Mouse (Mus musculus): ENCODE results near the gene Vps25.

Gene Vps25
- long read RNA-seq, experiment 1, transcript Vps25-202 (6 exons, 1,106 nt), result major isoform, 95 of 109 reads
- long read RNA-seq, experiment 1, transcript Vps25-201 (6 exons, 615 nt), result minor isoform, 5 of 109 reads
- long read RNA-seq, experiment 1, partial matches to known transcripts, result 0 of 109 reads
- long read RNA-seq, experiment 1, other reads (novel, unspliced or antisense), result 6 of 109 reads
- long read RNA-seq, experiment 2, transcript Vps25-202 (6 exons, 1,106 nt), result major isoform, 81 of 97 reads
- long read RNA-seq, experiment 2, transcript Vps25-201 (6 exons, 615 nt), result minor isoform, 9 of 97 reads
- long read RNA-seq, experiment 2, partial matches to known transcripts, result 1 of 97 reads
- long read RNA-seq, experiment 2, other reads (novel, unspliced or antisense), result 3 of 97 reads

GRCm38 (mm10) chr11:101253613-101254389 is at the start of gene Vps25:
Gene Vps25, plus strand, starts transcription at chr11:101253707.
- intact Hi-C loops (cut with DNase I), result no loop called here

- intact Hi-C loops (cut with DNase I), result loop anchor here (1.0 to 2.0 kb wide), 2 partner anchors 36 to 91 kb away; partner anchors contain the start of gene Becn1
Observed at GRCm38 (mm10) chr11:101211970-101212369, 41.5 kb upstream of the Vps25 start.

GRCm38 (mm10) chr11:101216936-101217335 is 36.6 kb upstream of the Vps25 start:
- intact Hi-C loops (cut with DNase I), result no loop called here

- intact Hi-C loops (cut with DNase I), result no loop called here
Observed at GRCm38 (mm10) chr11:101218436-101219055, 35.0 kb upstream of the Vps25 start.

GRCm38 (mm10) chr11:101220853-101221252 is 32.7 kb upstream of the Vps25 start:
- intact Hi-C loops (cut with DNase I), result no loop called here

- intact Hi-C loops (cut with DNase I), result no loop called here
Observed at GRCm38 (mm10) chr11:101221306-101221986, 32.1 kb upstream of the Vps25 start.

GRCm38 (mm10) chr11:101224337-101224736 is 29.2 kb upstream of the Vps25 start:
- intact Hi-C loops (cut with DNase I), result no loop called here

GRCm38 (mm10) chr11:101225331-101226064 is 28.0 kb upstream of the Vps25 start:
- intact Hi-C loops (cut with DNase I), result no loop called here

GRCm38 (mm10) chr11:101226065-101226701 is 27.3 kb upstream of the Vps25 start, which contains the start of gene Ezh1:
Gene Ezh1, minus strand, starts transcription at chr11:101226463.
- intact Hi-C loops (cut with DNase I), result no loop called here

- intact Hi-C loops (cut with DNase I), result no loop called here
Observed at GRCm38 (mm10) chr11:101229361-101229900, 24.1 kb upstream of the Vps25 start.

- intact Hi-C loops (cut with DNase I), result loop anchor here (10.0 kb wide), 1 partner anchor 165 kb away; no protein-coding TSS in a partner anchor
Observed at GRCm38 (mm10) chr11:101230061-101230511, 23.4 kb upstream of the Vps25 start.

GRCm38 (mm10) chr11:101230526-101230925 is 23.0 kb upstream of the Vps25 start:
- intact Hi-C loops (cut with DNase I), result loop anchor here (10.0 kb wide), 1 partner anchor 164 kb away; no protein-coding TSS in a partner anchor

- intact Hi-C loops (cut with DNase I), result loop anchor here (10.0 kb wide), 1 partner anchor 164 kb away; no protein-coding TSS in a partner anchor
Observed at GRCm38 (mm10) chr11:101230991-101231871, 22.3 kb upstream of the Vps25 start.

- intact Hi-C loops (cut with DNase I), result loop anchor here (10.0 kb wide), 1 partner anchor 163 kb away; no protein-coding TSS in a partner anchor
Observed at GRCm38 (mm10) chr11:101232010-101232839, 21.3 kb upstream of the Vps25 start.

GRCm38 (mm10) chr11:101233240-101233639 is 20.3 kb upstream of the Vps25 start:
- intact Hi-C loops (cut with DNase I), result loop anchor here (10.0 kb wide), 1 partner anchor 162 kb away; no protein-coding TSS in a partner anchor

- intact Hi-C loops (cut with DNase I), result loop anchor here (10.0 kb wide), 1 partner anchor 161 kb away; no protein-coding TSS in a partner anchor
Observed at GRCm38 (mm10) chr11:101234124-101234523, 19.4 kb upstream of the Vps25 start.

- intact Hi-C loops (cut with DNase I), result loop anchor here (10.0 kb wide), 1 partner anchor 159 kb away; no protein-coding TSS in a partner anchor
Observed at GRCm38 (mm10) chr11:101235429-101235828, 18.1 kb upstream of the Vps25 start.
